Mouse (Mus musculus): ENCODE data around the gene Zfp366. TPM values are rescaled to one million over a fixed set of nuclear protein-coding genes. Genes with fewer than 3 reads are reported as not detected.
A peak's percentile ranks its signal among the peaks of the same experiment; 100 is the strongest.
"Not testable (repeated sequence)": the region's sequence is repeated elsewhere in the genome, so short reads cannot be mapped to it uniquely, and the experiment has no call there.

Gene Zfp366
- total RNA-seq (2021) = 4.8 and 6.7 TPM in 2 replicates
- long read RNA-seq = 0 reads

DNA sequence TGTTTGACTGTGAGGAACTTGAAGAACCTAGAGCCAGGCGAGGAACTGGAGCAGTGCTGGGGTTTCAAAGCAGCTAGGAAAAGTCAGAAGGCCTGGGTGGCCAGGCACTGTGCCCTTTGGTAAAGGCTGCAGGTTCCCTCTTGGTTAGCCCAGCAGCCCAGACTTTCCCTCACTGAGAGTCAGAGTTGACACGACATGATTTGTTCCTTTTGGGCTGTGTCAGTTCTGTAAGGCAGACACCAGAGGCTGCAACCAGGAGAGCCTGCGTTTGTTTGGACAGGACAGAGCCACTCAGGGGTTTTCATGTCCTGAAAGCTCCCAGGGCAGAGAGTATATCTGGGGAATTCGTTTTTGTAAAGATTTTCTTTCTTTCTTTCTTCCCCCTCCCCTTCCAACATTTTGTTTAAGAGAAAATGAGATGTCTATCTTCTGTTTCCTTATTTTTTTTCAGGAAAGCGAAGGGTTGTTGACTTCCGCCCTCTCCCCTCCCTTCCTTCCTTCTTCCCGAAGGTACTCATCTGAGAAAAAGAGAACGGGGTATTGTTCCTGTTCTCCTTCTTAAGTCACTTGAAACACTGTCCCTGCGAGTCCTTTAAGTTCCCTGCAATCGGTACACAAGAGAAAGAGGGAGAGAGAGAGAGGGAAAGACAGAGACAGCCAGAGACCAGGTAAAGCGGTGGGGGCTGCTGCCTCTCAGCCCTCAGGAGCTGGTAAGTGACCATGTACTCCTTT lies at the start of gene Zfp366:
Gene Zfp366 (plus strand): TSS at position 669 of the 732 bp plus-strand sequence.
- DNase-seq = no peak

DNA sequence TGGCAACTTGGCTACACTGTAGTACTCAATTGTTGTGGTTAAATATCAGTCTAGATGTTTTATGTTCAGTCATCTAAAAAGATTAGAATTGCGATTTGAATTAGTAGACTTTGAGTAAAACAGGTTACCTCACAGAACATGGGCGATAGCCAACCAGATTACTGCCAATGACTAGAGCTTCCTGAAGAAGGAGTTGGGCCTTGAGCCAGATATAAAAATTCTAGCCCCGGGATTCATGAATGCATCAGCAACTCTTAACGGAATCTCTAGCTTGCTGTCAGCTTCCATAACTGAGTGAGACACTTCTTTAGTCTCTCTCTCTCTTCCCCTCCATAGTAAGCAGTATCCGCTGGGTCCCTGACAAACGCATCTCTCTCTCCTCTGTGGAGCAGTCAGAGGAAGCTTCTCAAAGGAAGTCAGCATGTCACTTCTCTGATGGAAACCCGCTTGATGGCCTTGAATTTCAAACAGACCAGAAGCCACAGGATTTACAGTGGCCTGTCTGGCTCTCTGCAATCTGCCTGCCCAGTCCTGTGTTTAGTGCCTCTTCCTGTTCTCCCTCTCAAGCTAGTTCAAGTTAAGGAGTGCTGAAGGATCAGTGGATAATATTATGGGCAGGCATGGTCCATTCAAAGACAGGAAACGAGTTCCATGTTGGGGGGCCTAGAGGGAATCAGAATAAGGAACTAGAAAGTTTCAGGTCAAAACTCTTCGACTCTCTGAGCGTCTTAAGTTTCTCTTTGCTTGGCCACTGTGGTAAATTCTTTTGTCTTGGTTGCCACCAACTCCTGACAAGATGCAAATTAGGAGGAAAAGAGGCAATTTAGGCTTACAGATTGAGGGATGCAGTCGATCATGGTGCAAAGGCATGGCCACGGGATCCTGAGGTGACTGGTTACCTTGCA lies 46.0 kb upstream of the Zfp366 start:
- DNase-seq = no peak

DNA sequence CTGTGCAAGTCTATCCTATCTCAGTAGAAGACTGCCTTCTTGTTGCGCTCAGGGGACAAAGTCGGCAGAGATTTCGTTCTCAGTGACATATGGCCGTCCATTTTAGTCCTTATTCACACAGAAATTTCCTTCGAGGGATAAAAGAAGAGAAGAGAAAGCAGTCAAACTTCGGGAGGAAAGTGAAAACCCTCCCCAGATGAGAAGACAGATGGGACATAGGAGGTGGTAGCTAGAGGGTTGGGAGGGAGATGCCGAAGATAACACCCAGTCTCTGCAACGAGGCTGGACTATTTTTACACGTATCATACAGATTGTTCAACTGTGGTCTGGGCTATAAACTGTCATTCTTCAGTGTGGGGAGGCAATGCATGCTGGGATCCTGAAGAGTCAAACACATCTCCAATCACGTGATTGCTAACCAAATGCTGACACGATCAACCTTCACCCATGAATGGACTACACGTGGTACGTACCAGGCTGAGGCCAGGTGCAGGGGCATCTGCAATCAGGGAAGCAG lies 38.2 kb upstream of the Zfp366 start:
- DNase-seq = no peak

DNA sequence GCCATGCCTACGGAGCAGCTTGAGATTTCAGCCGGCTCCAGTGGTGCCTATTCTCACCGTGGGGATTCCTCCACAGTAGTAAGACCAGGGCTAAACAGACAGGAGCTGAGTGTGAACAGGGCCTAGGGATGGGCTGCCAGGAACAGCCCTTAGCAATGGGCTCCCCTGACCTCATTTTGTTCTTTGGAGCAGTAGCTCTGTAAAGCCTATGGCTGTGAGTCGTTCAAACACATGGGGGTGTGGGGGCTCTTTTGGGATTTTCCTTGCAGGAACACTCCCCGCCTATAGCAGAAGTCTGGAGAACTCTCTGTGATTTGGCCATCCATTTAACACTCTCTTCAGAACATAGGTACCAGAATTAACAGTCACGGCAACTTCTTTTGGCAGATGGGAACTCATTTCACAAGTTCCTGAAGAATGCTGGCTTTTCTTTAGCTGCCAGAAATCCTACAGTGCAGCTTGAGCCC lies 36.9 kb upstream of the Zfp366 start:
- no peak for DNase-seq

DNA sequence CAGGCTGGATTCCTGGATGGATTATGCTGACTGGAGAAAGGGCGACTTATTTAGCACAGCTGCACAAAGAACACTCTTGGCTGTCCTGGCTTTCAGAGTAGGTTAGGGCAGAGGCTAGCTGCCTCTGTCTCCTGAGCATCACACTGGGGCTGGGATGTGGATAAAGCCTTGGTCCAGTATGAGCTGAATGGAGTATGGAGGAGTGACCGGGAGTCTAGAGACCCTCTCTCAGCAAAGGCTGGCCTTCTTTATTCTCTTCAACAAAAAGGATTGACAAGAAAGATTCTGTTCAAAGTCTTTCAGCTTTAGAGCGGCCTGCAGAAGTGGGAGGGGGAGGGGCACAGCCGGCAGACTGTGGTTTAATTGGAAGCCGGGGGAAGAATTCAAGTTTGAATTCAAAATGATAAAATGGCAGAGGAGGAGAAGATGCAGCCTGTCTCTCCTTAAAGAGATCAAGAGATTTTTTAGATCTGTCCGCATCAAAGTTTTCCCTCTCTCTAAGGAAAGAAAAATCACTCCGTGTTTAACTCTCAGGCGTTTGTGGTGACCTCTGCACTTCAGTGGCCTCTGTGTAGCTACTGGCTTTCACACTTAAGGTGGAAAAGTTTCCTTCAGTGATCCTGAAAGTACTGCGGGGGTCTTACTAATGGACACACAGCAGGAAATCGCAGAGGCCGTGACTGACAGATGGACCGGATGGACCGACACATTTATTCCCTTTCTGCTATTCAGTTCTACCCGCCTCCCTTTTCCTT lies 34.9 kb upstream of the Zfp366 start:
- no peak for DNase-seq

DNA sequence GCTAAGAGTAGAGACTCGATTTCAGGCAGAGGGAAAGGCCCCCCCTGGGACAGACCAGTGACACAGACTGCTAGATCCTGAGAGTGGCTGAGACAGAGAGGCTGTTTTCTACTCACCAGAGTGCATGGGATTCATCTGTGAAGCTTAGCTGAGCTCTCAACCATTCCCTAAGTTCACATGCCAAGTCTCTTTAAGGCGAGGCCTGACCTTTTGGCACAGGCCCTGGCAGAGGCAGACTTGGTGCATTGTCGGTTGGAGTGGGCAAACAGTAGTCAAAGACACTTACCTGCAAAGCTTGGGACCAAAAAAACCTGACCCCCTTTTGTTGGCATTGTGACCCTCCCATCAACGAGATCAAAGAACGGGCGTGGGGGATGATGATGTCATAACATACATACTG lies 34.0 kb upstream of the Zfp366 start:
- DNase-seq = no peak

- DNase-seq = no peak
Observed at GRCm38 (mm10) chr13:99151121-99151520, 33.5 kb upstream of the Zfp366 start.

DNA sequence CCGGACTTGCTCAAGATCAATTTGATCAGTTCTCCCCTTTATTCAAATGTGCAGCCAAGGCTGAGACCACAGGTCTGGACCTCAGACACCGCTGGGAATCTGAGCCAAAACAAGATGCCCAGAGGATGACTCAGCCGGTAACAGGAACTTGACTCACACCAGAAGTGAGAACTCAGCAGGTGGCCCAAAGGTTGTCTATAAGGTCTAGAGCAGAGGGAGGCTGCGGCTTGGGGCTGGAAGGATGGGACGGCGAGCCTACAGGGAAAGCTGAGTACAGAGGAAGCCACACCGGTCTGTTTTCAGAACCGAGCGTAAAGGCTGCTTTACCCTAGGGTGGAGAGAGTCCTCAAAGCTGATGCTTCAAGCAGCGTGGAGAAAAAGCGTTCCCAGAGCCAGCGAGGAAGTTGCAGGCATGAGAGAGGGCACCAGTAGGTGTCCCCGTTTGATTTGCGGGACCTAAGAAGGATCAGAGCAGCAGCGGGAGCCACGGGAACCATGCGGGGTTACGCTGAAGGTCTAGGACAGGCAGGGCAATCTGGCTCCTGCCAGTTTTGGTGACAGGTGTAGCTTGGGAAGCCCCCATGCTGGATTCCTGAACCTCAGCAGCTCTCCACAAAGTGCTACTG lies 32.2 kb upstream of the Zfp366 start:
- DNase-seq = peak; percentile 29

- DNase-seq = no peak
Observed at GRCm38 (mm10) chr13:99157709-99158108, 26.9 kb upstream of the Zfp366 start.

DNA sequence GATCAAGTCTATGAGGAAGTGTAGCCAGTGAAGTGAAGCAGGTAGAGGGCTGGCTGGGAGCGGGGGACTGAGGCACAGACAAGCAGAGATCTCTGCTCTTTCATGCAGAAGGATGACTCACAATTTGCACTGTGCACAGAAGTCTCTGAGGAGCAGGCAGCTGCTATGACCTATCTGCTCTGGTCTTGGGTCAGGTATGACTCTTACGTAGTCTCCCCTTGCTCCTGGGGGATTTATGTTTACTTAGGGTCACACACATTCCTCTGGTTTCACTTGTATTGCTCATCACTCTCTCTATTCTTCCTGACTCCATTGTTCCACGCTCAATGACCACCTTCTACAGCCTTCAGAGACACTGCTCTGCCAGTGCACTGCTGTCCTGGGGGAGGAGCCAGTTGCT lies 25.9 kb upstream of the Zfp366 start:
- no peak for DNase-seq

DNA sequence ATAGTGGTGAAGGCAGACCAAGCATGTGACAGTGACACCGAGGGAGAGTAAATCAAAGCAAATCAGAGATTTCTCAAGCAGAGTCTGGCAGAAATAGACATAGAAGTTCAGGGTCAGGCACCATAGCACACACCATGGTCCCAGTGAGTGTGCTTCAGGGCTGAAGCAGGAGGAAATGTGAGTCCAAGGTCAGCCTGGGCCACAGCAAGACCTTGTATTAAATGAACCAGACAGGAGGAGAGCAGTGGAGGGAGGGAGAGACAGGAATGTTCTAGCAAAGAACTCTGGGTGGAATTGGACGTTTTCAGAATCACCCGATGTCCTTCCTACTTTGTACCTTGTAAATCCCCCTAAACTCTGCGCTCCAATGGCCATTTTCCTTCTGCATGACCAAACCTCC lies 21.6 kb upstream of the Zfp366 start:
- peak; percentile 46 for DNase-seq

DNA sequence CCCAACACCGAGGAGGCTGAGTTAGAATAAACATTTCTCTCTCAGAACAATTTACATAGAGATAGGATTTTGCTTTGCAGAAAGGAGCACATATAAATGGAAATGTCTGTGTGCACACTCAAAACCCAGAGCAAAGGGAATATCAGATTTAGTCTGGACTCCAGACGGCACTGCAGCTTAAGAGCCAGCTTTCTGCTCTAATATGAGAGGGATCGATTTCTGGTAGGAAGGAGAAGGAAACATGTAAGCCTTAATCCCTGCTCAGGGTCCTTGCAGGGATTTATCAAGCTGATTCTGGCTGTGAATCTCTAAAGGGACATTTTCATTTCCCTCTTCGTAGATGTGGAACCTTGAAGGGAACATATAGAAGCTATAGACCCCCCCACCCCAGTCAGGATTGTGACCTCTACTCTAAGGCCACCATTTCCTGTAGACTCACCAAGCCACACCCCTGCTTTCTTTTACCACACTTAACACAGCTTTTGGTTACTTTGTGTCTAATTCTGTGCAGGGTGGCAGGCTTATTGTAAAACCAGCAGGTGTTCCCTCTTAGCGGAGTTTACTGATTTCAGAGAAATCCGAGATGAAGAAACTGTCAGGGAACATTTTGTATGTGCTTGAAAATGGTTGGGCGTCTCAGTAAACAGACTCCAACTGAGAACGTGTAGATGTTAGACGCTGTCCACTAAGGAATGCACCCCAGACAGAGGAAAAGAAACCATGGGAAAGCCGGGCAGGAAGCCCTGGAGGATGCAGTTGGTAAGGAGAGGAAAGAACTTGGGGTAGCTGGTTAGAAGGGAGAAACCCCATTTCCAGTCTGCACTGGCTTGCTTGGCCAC lies 20.9 kb upstream of the Zfp366 start:
- DNase-seq = no peak

DNA sequence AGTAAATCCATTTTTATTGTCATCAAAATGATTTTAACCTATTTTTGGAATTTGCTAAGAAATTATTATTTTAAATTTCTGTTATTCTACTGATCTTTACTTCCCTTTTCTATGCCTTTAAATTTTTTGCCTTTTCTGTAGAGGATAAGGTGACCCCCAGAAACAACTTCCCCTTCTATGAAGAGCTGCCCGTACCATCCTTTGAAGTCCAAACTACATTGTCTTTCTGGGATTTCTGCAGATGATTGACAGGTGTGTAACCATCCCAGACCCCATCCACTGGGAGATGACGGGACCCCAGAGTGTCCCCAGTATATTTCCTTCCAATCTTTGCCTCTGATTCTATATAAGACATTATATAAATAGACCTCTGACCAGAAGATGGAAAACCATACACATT lies 20.3 kb upstream of the Zfp366 start:
- DNase-seq = no peak

DNA sequence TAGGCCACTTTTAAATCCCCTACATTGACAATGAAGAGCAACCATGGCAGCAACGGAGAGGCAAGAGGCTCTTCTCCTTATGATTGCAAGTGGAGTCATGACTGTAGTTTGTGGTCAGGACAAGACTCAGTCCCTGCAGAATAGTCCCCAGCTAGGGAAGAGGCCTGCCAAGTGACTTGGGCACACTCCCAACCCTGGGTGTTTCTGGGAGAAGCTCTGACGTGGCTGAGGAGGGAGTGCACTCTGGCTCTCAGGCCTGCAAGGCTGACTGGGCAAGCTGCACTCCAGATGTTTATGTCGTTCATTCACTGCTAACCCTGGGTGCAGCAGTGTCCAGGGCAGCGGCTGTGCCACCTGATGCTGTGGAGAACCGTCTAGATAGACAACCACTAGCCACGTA lies 15.2 kb upstream of the Zfp366 start:
- DNase-seq = peak; percentile 81

GRCm38 (mm10) chr13:99170337-99170736 lies 14.3 kb upstream of the Zfp366 start:
- DNase-seq = no peak

DNA sequence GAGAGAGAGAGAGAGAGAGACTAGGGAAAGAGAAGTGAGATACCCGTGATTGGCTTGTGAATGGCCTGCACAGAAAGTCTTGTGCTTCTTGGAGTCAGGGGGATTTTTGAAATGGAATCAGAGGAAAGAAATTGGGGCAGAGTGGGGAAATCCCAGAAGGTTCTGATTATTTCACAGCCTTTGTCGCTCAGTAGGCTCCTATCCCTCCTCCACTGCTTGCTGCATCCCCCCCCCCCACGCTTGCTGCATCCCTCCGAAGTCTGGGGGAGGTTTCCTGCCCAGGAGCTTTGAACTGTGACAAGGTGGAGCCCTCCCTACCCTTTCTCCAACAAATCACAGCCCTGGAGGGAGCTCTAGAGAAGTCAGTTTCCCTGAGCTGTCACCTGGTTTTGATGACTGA lies 10.8 kb upstream of the Zfp366 start:
- no peak for DNase-seq

- not testable (repeated sequence) for DNase-seq
Observed at GRCm38 (mm10) chr13:99182828-99183227, 1.8 kb upstream of the Zfp366 start.

GRCm38 (mm10) chr13:99183257-99183895 lies 1.2 kb upstream of the Zfp366 start:
- DNase-seq = no peak

- no peak for DNase-seq
Observed at GRCm38 (mm10) chr13:99185573-99185972, 950 bp downstream of the Zfp366 start.

DNA sequence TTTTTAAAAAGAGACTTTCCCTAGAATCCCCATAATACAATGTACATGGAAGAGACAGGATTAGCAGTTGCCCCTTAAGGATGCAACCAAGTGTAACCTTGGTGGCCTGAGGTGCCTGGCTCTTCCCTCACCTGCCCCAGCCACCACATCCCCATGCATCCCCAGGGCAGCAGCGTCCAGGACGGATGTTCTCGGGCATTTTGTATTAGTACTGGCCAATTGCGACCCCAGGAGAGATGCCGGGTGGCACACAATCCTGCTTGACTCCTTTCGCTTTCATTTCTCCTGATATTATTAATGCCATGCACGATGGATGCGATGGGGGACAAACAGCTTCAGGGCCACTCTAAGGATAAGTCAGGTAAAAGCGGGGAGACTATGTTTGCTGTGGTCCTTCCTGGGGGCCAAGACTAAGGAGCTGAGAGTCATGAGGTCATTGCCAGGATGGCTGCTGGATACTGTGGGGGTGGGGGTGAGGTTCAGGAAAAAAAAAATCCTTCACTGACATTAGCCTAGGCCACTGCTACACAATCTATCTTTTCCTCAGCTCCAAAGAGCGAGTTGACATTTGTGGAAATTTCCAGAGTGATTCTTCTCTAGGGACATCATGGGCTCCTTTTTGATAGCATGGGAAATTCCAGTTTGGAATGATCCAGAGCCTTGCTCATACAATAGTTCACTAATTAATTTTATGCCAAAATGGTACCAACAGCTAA lies 1.7 kb downstream of the Zfp366 start:
- no peak for DNase-seq

Data from adrenal gland, postnatal 25 days (tissue).